8 mouse cellular contexts compared by ENCODE assay signal in genomic region chr3:20509192-20509591, GRCm38 (mm10).
DNase-seq lines count a peak whose midpoint lies in the region; ATAC-seq and TF ChIP-seq lines count a peak whose summit lies in the region.

No protein-coding gene starts in this region.

- no peak overlapping the region for H3K27ac ChIP-seq in intestine, embryonic 14.5 days (ENCODE audit: low read depth)
- no peak overlapping the region for H3K27ac ChIP-seq in midbrain, embryonic 10.5 days (replicated peaks)
- H3K27ac ChIP-seq in small intestine, adult 2 months (ENCODE audit: insufficient read depth, low read depth, low read length) = no peak overlapping the region

- H3K36me3 ChIP-seq in intestine, embryonic 14.5 days (ENCODE audit: control insufficient read depth, insufficient read depth, low read length) = no peaks in the 10 kb centered on the region
- H3K36me3 ChIP-seq in midbrain, embryonic 10.5 days = no peaks in the 10 kb centered on the region
- no peaks in the 10 kb centered on the region for H3K36me3 ChIP-seq in small intestine, adult 2 months (ENCODE audit: control insufficient read depth, insufficient read depth, low read length)

- no peak overlapping the region for H3K9ac ChIP-seq in intestine, embryonic 14.5 days (ENCODE audit: low read length)

- ATAC-seq in intestine, embryonic 14.5 days (replicated peaks; ENCODE audit: low FRiP score, low TSS enrichment, low read depth) = peak; percentile 85
- ATAC-seq in erythroid progenitor cell, adult 5-6 weeks (replicated peaks; ENCODE audit: low FRiP score, poor library complexity, severe bottlenecking) = no peak

- no peaks in the 10 kb centered on the region for H3K4me1 ChIP-seq in intestine, embryonic 14.5 days (replicated peaks; ENCODE audit: control insufficient read depth, insufficient read depth, low read length)
- no peaks in the 10 kb centered on the region for H3K4me1 ChIP-seq in midbrain, embryonic 10.5 days
- no peaks in the 10 kb centered on the region for H3K4me1 ChIP-seq in small intestine, adult 2 months (ENCODE audit: control insufficient read depth, insufficient read depth, insufficient read length, low read length)

- no peak for TF ChIP-seq POLR2A in small intestine, adult 2 months (IDR thresholded peaks at IDR 0.05; ENCODE audit: low read depth, low read length)

- TF ChIP-seq CTCF in small intestine, adult 2 months (IDR thresholded peaks at IDR 0.05; ENCODE audit: extremely low read depth, insufficient read length, insufficient replicate concordance, low read depth, low read length) = peak; percentile 50; the same call in 1 of the 2 replicates

- H3K9me3 ChIP-seq in intestine, embryonic 14.5 days (ENCODE audit: control insufficient read depth, low read length) = no peaks in the 10 kb centered on the region
- H3K9me3 ChIP-seq in midbrain, embryonic 10.5 days (replicated peaks) = no peaks in the 10 kb centered on the region

- no peak overlapping the region for H3K4me3 ChIP-seq in intestine, embryonic 14.5 days (ENCODE audit: low read depth, low read length)
- H3K4me3 ChIP-seq in midbrain, embryonic 10.5 days = no peak overlapping the region
- H3K4me3 ChIP-seq in small intestine, adult 2 months (ENCODE audit: low read depth, low read length) = no peak overlapping the region

- DNase-seq in T-cell, adult 2 months (ENCODE audit: low spot score) = peak; percentile 26
- peak; percentile 26 for DNase-seq in cerebellum, adult 9-10 months
- DNase-seq in frontal cortex, postnatal 25 days (ENCODE audit: low spot score in 2 of 2) = peak; percentile 74 to 75
- peak; percentile 89 for DNase-seq in intestine, embryonic 14.5 days (ENCODE audit: low spot score)
- DNase-seq in left cerebral cortex, adult 8-10 months (ENCODE audit: low spot score in 2 of 2) = peak; percentile 30 to 67
- peak; percentile 80 for DNase-seq in midbrain, embryonic 10.5 days (ENCODE audit: low spot score)

- H3K27me3 ChIP-seq in intestine, embryonic 14.5 days (replicated peaks; ENCODE audit: control insufficient read depth, insufficient read depth, low read length) = no peaks in the 10 kb centered on the region
- H3K27me3 ChIP-seq in midbrain, embryonic 10.5 days (ENCODE audit: low read depth, poor library complexity, severe bottlenecking) = no peaks in the 10 kb centered on the region
- no peaks in the 10 kb centered on the region for H3K27me3 ChIP-seq in small intestine, adult 2 months (ENCODE audit: control insufficient read depth, insufficient read depth, low read length)

- H3K4me2 ChIP-seq in intestine, embryonic 14.5 days (ENCODE audit: low read length) = no peak overlapping the region

- WGBS in intestine, embryonic 14.5 days = 0% methylated on average over 2 of the region's 2 CpGs
- 2% methylated on average over 2 of the region's 2 CpGs for WGBS in midbrain, embryonic 10.5 days
- WGBS in small intestine, adult 2 months = 0% methylated on average over 2 of the region's 2 CpGs

Comparison
In these comparisons a context has a peak if more than half of its experiments do, and no peak if none do; other contexts are left out.
1. DNase-seq: peak in every context shown above with its lines; median percentile 89 in intestine, embryonic 14.5 days; 80 in midbrain, embryonic 10.5 days; 74 in frontal cortex, postnatal 25 days; 48 in left cerebral cortex, adult 8-10 months; 26 in T-cell, adult 2 months; 26 in cerebellum, adult 9-10 months.